Mouse (Mus musculus): ENCODE data around the gene Sik2. TPM values are rescaled to one million over a fixed set of nuclear protein-coding genes. Genes with fewer than 3 reads are reported as not detected.
A peak's percentile ranks its signal among the peaks of the same experiment; 100 is the strongest.

The Sik2 gene
- polyA plus RNA-seq, 1 experiment from 2014 or later, result 15.2 TPM

DNA sequence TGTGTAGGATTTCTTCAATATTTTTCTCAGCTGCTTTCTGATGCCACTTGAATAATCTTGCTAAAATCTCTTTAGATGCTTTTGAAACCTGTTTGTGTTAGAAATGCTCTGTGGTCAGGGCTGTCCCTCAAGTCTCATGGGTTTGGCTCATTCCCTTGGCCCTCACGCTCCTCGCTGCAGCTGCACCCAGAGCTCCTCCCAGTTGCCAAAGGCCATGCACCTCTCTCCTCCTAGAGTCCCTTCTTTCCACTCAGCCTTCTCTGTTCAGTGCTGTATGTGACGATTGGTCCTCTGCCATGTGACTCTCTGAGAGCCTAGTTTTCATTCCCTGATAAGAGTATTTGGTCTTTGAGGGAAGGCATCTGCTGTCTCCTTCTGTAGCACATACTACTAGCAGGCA is 131.4 kb downstream of the Sik2 start:
- no peaks in the 10 kb centered on the region for H3K9me3 ChIP-seq
- no peaks in the 10 kb centered on the region for H3K27me3 ChIP-seq
- no peak overlapping the region for H3K27ac ChIP-seq (replicated peaks)
- H3K4me1 ChIP-seq (replicated peaks), result no peaks in the 10 kb centered on the region
- no peak for ATAC-seq (ENCODE audit: low FRiP score, low read depth)
- H3K4me3 ChIP-seq, result no peak overlapping the region
- peaks cover 40% of the 10 kb centered on the region for H3K36me3 ChIP-seq
- 86% methylated on average over 3 of the region's 3 CpGs for WGBS
- no peak overlapping the region for H3K9ac ChIP-seq
- no peak overlapping the region for H3K4me2 ChIP-seq

DNA sequence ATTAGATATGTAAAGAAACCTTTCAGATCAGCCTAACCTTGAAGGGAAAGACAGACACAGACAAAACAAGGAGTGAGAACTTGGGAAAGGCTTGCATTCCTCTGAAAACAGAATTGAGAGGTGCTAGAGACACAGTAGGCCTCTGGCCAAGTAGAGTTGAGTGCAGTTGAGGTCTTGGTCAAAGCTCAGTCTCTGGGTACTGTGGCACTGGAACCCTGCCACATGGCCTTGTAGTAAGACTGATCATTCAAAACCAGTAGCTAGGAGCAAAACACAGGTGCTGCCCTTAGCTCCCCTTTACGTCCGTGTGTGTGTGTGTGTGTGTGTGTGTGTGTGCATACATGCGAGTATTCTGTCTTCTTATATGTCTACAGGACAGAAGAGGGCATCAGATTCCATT is 132.6 kb downstream of the Sik2 start:
- Histone ChIP-seq H3K4me3 (no peak overlapping the region), H3K27me3 (no peaks in the 10 kb centered on the region), H3K36me3 (peaks cover 40% of the 10 kb centered on the region), H3K4me2 (no peak overlapping the region), H3K4me1 (replicated peaks) (no peaks in the 10 kb centered on the region), H3K9ac (no peak overlapping the region), H3K9me3 (no peaks in the 10 kb centered on the region), H3K27ac (replicated peaks) (no peak overlapping the region)
- 97% methylated on average over 3 of the region's 3 CpGs for WGBS
- no peak for ATAC-seq (ENCODE audit: low FRiP score, low read depth)

DNA sequence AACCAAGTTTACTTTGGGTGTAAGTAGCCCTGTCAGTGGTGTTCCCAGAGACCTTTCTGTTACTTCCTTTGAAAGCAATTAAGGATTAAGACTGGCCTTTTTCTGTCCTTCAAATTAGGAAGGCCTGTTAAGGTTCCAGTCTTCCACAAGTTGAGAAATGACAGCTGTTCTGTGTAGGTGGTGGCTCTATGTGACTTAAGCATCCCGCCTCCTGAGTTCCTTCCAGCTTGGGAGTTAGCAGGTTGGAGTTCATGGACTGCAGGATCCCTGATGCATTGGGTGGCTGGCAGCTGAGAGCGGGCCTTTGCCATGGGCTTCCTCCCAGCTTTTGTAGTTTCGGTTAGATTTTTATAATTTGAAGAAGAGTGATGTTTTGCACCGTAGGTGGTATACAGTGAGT is 133.4 kb downstream of the Sik2 start:
- Histone ChIP-seq H3K27me3 (no peaks in the 10 kb centered on the region), H3K4me1 (replicated peaks) (no peaks in the 10 kb centered on the region), H3K9ac (no peak overlapping the region), H3K36me3 (peaks cover 46% of the 10 kb centered on the region), H3K9me3 (no peaks in the 10 kb centered on the region), H3K4me2 (no peak overlapping the region), H3K27ac (replicated peaks) (no peak overlapping the region), H3K4me3 (no peak overlapping the region)
- 98% methylated on average over 4 of the region's 4 CpGs for WGBS
- no peak for ATAC-seq (ENCODE audit: low FRiP score, low read depth)

DNA sequence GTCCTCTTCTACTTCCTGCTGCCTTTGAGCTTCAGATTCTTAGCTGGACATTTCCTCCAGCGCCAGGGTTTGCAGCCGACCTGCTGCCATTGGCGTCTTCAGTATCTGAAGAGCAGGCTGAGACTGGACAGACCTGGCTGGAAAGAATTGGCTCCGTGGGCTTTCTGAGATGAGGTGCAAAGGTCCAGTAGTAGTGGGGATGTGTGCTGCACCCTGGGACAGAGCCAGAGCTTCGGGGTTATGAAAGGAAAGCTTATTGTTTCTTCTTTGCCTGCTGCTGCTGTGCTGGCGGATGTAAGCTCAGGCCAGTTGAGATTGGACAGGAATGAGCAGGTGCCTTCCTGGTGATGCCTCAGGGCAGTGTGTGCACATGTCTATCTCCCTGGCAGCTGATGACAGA is 134.8 kb downstream of the Sik2 start:
- ATAC-seq (ENCODE audit: low FRiP score, low read depth), result no peak

DNA sequence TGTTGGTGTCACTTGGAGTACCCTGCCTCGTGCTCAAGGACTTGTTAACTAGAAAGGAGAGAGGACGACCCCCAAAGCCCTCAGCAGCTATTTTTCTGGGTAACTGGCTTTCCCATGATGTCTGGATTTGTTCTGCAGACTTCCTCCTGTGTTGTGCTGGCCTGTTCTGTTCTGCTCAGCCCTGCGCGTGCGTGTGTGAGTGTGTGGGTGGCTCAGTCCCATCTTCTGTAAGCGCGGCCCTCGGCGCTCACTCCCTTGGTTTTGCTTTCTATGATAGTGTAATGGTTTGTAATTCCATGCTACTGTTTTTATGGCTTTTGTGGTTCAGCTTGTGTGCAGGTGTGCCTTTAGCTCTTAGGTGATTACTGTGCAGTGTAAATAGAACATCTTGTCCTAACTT is 135.7 kb downstream of the Sik2 start:
- H3K9me3 ChIP-seq, result no peaks in the 10 kb centered on the region
- H3K4me1 ChIP-seq (replicated peaks), result no peaks in the 10 kb centered on the region
- no peak overlapping the region for H3K4me2 ChIP-seq
- no peak for ATAC-seq (ENCODE audit: low FRiP score, low read depth)
- H3K36me3 ChIP-seq, result peaks cover 35% of the 10 kb centered on the region
- 93% methylated on average over 9 of the region's 9 CpGs for whole genome bisulfite sequencing
- no peak overlapping the region for H3K9ac ChIP-seq
- no peak overlapping the region for H3K4me3 ChIP-seq
- H3K27ac ChIP-seq (replicated peaks), result no peak overlapping the region
- no peaks in the 10 kb centered on the region for H3K27me3 ChIP-seq

More for the DNA sequence above, 134.8 kb downstream of the Sik2 start:
- no peak overlapping the region for H3K4me3 ChIP-seq
- H3K4me2 ChIP-seq, result no peak overlapping the region
- H3K9me3 ChIP-seq, result no peaks in the 10 kb centered on the region
- 82% methylated on average over 6 of the region's 6 CpGs for WGBS
- no peaks in the 10 kb centered on the region for H3K4me1 ChIP-seq (replicated peaks)
- H3K36me3 ChIP-seq, result peaks cover 39% of the 10 kb centered on the region
- H3K9ac ChIP-seq, result no peak overlapping the region
- H3K27ac ChIP-seq (replicated peaks), result no peak overlapping the region
- no peaks in the 10 kb centered on the region for H3K27me3 ChIP-seq

DNA sequence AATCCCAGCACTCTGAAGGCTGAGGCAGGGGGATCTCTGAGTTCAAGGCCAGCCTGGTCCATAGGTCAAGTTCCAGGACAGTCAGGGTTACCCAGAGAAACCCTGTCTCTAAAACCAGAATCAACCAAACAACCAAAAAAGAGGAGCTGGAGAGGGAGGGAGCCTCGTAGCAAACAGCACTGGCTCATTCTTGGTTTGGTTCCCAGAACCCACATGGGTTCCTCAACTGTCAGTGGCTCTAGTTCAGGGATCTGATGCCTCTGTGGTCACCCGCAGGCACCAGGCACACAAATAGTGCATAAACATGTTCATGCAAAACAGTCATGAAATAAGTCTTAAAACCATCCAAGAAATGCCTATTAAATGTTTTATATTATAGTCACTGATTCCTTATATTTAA is 140.7 kb downstream of the Sik2 start:
- Histone ChIP-seq H3K27me3 (no peaks in the 10 kb centered on the region), H3K9me3 (no peaks in the 10 kb centered on the region), H3K36me3 (peaks cover 45% of the 10 kb centered on the region), H3K4me1 (replicated peaks) (no peaks in the 10 kb centered on the region), H3K4me2 (no peak overlapping the region), H3K9ac (no peak overlapping the region), H3K4me3 (no peak overlapping the region), H3K27ac (replicated peaks) (no peak overlapping the region)
- no peak for ATAC-seq (ENCODE audit: low FRiP score, low read depth)
- 83% methylated on average over 2 of the region's 2 CpGs for WGBS

DNA sequence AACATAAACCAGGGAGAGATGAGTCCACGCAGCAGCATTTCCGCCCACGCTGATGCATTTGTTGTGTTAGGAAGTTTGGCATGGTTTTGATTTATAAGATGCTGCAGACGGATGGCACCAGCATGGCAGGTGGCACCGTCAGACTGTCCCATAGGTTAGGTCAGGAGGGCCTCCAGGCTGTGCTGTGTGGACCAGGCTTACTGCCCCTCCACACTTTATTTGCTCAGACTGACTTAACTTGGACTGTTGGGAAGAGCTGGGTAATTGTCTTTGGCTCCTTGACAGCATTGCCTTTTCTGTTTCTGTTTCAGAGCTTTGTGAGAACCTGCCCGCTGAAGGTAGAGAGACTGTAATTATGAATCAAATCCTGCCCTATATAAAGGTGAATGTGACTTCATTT is 141.9 kb downstream of the Sik2 start:
- no peak for ATAC-seq (ENCODE audit: low FRiP score, low read depth)
- no peak overlapping the region for H3K9ac ChIP-seq
- H3K4me2 ChIP-seq, result no peak overlapping the region
- no peaks in the 10 kb centered on the region for H3K27me3 ChIP-seq
- H3K27ac ChIP-seq (replicated peaks), result no peak overlapping the region
- peaks cover 52% of the 10 kb centered on the region for H3K36me3 ChIP-seq
- no peaks in the 10 kb centered on the region for H3K9me3 ChIP-seq
- H3K4me3 ChIP-seq, result no peak overlapping the region
- 98% methylated on average over 6 of the region's 6 CpGs for WGBS
- no peaks in the 10 kb centered on the region for H3K4me1 ChIP-seq (replicated peaks)

DNA sequence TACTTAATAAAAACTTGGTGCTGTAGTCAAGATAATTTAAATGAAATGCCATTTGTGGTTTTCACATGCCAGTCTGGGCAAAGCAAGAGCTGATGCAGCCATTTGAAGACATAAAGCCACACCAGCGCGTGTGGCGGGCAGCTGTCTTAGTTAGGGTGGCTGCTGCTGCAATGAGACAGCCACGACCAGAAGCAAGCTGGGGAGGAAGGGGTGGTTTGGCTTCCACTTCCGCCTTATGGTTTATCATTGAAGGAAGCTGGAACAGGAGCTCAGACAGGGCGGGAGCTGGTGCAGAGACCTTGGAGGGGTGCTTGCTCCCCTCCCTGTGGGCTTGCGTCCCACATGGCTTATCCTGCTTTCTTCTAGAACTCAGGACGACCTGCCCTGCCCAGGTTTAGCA is 143.1 kb downstream of the Sik2 start:
- no peaks in the 10 kb centered on the region for H3K9me3 ChIP-seq
- H3K4me2 ChIP-seq, result no peak overlapping the region
- no peaks in the 10 kb centered on the region for H3K27me3 ChIP-seq
- H3K27ac ChIP-seq (replicated peaks), result no peak overlapping the region
- H3K9ac ChIP-seq, result no peak overlapping the region
- H3K4me1 ChIP-seq (replicated peaks), result no peaks in the 10 kb centered on the region
- no peak overlapping the region for H3K4me3 ChIP-seq
- ATAC-seq (ENCODE audit: low FRiP score, low read depth), result no peak
- 92% methylated on average over 8 of the region's 8 CpGs for WGBS
- peaks cover 58% of the 10 kb centered on the region for H3K36me3 ChIP-seq

DNA sequence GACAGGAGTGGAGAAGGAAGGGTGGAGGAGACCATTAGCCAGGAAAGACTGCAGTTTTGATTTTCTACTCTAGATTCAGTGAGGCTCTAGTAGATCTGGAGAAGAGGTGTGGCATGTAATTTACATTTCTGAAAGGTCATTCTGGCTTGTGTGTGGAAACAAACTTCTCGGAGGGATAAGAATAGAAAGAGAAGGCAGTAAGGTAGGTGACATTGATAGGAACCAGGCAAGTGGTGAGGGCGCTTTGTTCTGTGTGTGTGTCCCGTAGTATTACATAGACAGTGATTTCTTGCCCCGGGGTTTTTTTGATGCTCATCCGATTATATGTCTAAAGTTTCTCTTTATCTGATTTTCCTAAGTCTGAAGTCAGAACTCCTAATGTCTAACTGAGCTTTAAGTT is 144.0 kb downstream of the Sik2 start:
- H3K27ac ChIP-seq (replicated peaks), result no peak overlapping the region
- no peak overlapping the region for H3K9ac ChIP-seq
- ATAC-seq (ENCODE audit: low FRiP score, low read depth), result no peak
- H3K4me3 ChIP-seq, result no peak overlapping the region
- WGBS, result 96% methylated on average over 5 of the region's 5 CpGs
- H3K9me3 ChIP-seq, result no peaks in the 10 kb centered on the region
- no peaks in the 10 kb centered on the region for H3K4me1 ChIP-seq (replicated peaks)
- H3K36me3 ChIP-seq, result peaks cover 58% of the 10 kb centered on the region
- no peaks in the 10 kb centered on the region for H3K27me3 ChIP-seq
- H3K4me2 ChIP-seq, result no peak overlapping the region

DNA sequence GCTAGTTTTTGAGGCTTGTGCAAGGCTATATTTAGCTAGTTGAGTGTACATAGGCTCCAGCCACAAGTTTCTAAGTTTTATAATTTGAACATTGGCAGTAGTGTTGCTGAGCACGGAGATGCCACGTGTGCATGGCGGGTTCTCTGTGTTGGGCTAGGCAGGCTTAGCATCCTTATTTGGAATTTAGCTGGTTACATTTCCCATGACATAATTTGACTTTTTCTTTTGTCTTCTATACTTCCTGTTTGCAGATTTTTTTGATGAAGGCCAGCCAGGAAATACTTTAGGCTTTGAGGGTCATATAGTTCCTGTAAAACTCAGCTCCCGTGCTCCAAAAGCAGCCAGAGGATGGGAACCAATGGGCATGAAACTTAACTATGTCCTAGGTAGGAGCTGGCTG is 145.0 kb downstream of the Sik2 start:
- Histone ChIP-seq H3K4me1 (replicated peaks) (no peaks in the 10 kb centered on the region), H3K4me2 (no peak overlapping the region), H3K36me3 (peaks cover 63% of the 10 kb centered on the region), H3K27ac (replicated peaks) (no peak overlapping the region), H3K4me3 (no peak overlapping the region), H3K9ac (no peak overlapping the region), H3K27me3 (no peaks in the 10 kb centered on the region), H3K9me3 (no peaks in the 10 kb centered on the region)
- 91% methylated on average over 4 of the region's 4 CpGs for WGBS
- ATAC-seq (ENCODE audit: low FRiP score, low read depth), result no peak

DNA sequence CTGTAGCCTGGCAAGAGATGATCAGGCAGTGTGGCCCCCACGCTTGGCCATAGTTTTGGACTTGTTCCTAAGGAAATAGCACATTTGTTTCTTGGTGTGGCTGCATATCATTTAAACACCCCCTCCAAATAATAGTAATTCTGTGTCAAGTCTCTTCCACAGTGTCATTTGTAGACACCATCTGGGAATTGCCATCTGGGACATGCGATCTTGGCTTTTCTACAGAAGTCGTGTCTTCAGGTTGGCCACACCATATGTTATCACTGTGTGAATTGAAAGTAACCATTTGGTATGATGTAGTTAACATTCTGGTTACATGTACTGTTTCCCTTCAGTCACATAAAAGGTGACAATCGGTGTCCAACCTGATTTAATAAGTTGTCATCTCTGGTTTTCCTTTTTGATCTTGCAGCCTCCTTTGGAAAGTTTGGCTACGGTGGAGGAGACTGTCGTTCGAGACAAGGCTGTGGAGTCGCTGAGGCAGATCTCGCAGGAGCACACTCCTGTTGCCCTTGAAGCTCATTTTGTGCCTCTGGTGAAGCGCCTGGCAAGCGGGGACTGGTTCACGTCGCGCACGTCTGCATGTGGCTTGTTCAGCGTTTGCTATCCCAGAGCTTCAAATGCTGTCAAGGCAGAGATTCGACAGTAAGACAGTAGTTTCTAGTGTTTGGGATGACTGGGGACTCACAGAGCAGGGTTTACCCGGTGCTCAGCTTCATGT is 147.6 kb downstream of the Sik2 start:
- no peak overlapping the region for H3K4me2 ChIP-seq
- peaks cover 48% of the 10 kb centered on the region for H3K36me3 ChIP-seq
- no peak overlapping the region for H3K27ac ChIP-seq (replicated peaks)

DNA sequence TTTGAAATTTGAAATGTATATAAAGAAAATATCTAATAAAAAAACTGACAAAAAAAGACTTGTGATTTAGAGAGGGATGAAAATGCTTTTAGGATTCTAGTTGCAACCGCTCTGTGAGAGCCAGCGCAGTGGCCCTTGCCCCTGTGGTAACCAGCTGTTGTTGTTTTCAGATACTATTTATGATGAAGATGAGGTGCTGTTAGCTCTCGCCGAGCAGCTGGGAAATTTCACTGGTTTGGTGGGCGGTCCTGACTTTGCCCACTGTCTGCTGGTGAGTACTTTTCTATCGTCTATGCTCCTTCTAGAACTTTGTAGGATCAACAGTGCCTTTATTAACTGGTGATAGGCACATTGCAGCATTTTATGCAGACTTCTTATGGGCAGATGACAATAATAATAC is 150.2 kb downstream of the Sik2 start:
- Histone ChIP-seq H3K4me1 (replicated peaks) (peaks cover 15% of the 10 kb centered on the region), H3K27ac (replicated peaks) (no peak overlapping the region), H3K4me3 (no peak overlapping the region), H3K9me3 (no peaks in the 10 kb centered on the region), H3K36me3 (peaks cover 38% of the 10 kb centered on the region), H3K9ac (no peak overlapping the region), H3K27me3 (no peaks in the 10 kb centered on the region), H3K4me2 (no peak overlapping the region)
- WGBS, result 91% methylated on average over 6 of the region's 6 CpGs
- ATAC-seq (ENCODE audit: low FRiP score, low read depth), result no peak

More for the DNA sequence above, 147.6 kb downstream of the Sik2 start:
- Histone ChIP-seq H3K9ac (no peak overlapping the region), H3K4me1 (replicated peaks) (peaks cover 10% of the 10 kb centered on the region), H3K9me3 (no peaks in the 10 kb centered on the region), H3K4me3 (no peak overlapping the region), H3K27me3 (no peaks in the 10 kb centered on the region)
- WGBS, result 91% methylated on average over 18 of the region's 18 CpGs
- no peak for ATAC-seq (ENCODE audit: low FRiP score, low read depth)

DNA sequence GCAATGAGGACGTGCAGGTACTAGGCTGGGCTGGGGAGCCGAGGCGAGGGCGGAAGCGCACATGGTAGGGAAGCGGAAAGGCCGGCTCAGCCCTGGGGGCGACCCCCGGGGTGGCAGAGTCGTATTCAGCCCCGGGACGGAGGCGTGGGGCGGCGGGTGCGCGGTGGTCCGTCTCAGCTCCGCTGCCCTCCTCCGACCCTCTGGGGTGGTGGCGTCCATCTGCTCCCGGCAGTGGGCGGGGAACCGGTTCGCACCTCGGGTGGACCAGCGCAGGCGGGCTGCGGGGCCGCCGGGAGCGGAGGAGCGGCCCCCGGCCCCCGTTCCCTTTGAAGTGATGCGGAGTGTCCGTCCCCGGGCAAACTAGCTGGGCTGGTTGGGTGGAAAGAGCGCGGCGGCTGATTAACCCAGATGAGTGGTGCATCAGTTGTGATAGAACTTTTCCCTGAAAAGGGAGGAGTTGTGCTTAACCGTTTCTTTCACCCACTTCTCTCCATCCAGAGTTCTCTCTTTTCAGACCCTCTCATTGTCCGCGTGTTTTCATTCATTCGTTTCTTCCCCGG is 151.7 kb downstream of the Sik2 start:
- whole genome bisulfite sequencing, result under 1% methylated on average over 37 of the region's 46 CpGs
- Histone ChIP-seq H3K4me1 (replicated peaks) (peaks cover 21% of the 10 kb centered on the region), H3K36me3 (peaks cover 28% of the 10 kb centered on the region)

More for the DNA sequence above, 151.7 kb downstream of the Sik2 start:
- peak; percentile 79 for ATAC-seq (ENCODE audit: low FRiP score, low read depth)
- Histone ChIP-seq H3K27ac (replicated peaks) (peak overlapping the region; percentile 79), H3K4me2 (peak overlapping the region; percentile 75), H3K27me3 (no peaks in the 10 kb centered on the region), H3K4me3 (peak overlapping the region; percentile 69), H3K9me3 (no peaks in the 10 kb centered on the region), H3K9ac (peak overlapping the region; percentile 59)
